11 mouse cellular contexts compared by ENCODE assay signal in genomic region chr11:23504801-23505200, GRCm38 (mm10). TPM values are rescaled to one million over a fixed set of nuclear protein-coding genes. Genes with fewer than 3 reads are reported as not detected.
"Had no signal": no experiment of that assay in that cellular context is flagged by ENCODE, and none has a peak within 500 bp of the region (broad histone marks: within the 10 kb centered on the region; RNA-seq: fewer than 3 reads in every experiment).

No protein-coding gene starts in this region.

RNA-seq across cellular contexts. Expression of gene 1700093K21Rik, which starts 16.2 kb away (rescaled TPM):
- total RNA-seq: neutrophil, adult 5-6 weeks had no signal
- polyA plus RNA-seq: neural tube, embryonic 14.5 days; neural tube, embryonic 15.5 days; small intestine, adult 2 months; spleen, adult 2 months; stomach, embryonic 14.5 days; stomach, embryonic 15.5 days; stomach, embryonic 16.5 days; stomach, postnatal 0 days; thymus, adult 2 months; thymus, postnatal 0 days had no signal
